Mouse (Mus musculus) C2C12 (cell line): ENCODE results near the gene Impg1.

Experiments used
- CEBPB ChIP-seq: IDR thresholded peaks from one replicate; pipeline ENCODE4 v1.6.1; 2011; ENCODE audit warnings: low read depth, mild to moderate bottlenecking, control low read depth, moderate library complexity
- CTCF ChIP-seq: IDR thresholded peaks from one replicate; pipeline ENCODE4 v1.5.1; 2011; ENCODE audit not compliant: control insufficient read depth, insufficient read depth, insufficient read length
- MAX ChIP-seq: IDR thresholded peaks from one replicate; pipeline ENCODE4 v1.6.1; 2011; ENCODE audit warnings: mild to moderate bottlenecking, control low read depth
- USF1 ChIP-seq: IDR thresholded peaks from one replicate; pipeline ENCODE4 v1.6.1; 2011; ENCODE audit warnings: low read depth, mild to moderate bottlenecking, control low read depth, moderate library complexity

- no peak for TF ChIP-seq CEBPB
- TF ChIP-seq CTCF, result no peak
- TF ChIP-seq MAX, result no peak
- no peak for TF ChIP-seq USF1
These were observed 24.1 kb downstream of the Impg1 start for GRCm38 (mm10) chr9:80441096-80441710.
